Mouse (Mus musculus) neural tube, embryonic 10.5 days (tissue): ENCODE results near the gene Robo4.

Source experiments
- DNase-seq: peaks from one replicate; pipeline ENCODE4 v3.0.0-alpha.2; 2017; ENCODE audit warnings: low spot score; ENCODE audit errors: extremely low spot score

Gene Robo4

DNA sequence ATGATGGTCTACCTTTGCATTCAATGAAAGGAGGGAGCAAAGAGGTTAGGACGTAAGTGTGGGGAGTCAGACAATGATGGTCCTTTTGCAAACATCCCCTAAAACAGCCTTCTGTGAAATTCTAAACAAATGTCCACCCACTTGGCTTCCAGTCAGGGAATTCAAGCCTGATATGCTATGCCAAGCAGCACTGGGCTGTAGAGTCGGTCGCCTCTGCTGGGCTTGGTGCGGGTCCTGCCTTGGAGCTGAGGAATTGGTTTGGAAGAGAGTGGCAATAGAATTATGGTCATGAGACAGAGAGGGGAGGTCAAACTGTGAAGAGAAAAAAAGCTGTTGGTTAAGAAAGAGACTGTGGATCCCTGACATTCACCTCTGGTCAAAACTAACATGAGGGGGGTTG lies 51.6 kb downstream of the Robo4 start:
- no peak for DNase-seq

DNA sequence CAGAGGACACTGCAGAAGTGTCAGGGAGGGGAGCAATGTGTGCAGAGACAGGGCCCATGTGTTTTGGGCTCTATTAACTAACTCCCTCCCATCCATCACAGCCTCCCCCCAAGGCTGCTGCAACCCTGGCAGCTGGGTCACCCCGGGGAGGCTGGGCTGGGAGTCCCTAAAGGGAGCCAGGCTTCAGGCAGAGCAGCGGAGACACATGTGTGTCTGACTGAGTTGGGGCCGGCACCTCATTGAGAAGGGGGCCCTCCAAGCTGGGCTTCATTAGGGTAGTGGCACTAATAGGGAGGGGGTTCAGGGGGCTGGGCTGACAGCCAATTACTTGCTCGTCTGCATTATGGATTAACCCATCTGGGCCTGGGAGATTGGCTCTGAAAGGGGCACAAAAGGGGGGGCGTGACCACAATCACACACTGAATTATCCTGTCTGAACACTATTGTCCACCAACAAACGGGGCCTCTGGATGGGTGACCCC lies 52.4 kb downstream of the Robo4 start:
- DNase-seq = peak; percentile 59

DNA sequence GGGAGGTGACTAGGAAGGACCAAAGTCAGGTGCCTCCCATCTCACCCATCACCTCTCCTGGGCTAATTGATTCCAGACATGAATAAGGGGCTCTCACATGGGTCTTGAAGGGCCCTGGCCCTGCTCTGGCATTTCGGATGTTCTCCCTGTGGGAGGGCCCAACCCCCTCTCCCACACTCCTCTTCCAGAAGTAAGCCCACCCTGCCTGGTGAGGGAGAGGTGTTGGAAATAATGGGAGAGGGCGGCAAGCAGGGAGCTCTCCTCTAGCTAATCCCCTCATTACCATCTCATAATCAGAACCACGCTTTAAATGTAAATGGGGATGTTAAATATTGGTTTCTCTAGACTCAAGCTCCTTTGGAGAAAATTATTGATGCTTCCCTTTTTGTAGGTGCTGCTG lies 53.3 kb downstream of the Robo4 start:
- no peak for DNase-seq

DNA sequence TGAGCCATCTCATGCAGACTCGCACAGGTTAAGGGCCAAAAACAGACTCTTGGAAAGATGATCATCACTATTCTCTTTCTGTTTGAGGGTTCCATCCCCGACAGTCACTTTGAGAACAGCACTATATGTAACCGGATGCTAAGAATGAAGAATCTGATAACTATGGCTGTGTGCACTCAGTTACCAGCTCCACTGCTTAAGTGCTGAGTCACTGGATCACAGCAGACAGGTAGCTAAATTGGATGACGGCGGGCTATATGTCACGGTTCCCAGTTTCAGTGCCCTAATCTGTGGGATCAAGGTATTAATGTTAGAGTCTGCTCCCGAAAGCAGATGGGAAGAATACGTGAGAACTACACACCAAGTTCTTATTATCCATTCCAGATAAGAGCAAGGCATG lies 54.2 kb downstream of the Robo4 start:
- DNase-seq = no peak

DNA sequence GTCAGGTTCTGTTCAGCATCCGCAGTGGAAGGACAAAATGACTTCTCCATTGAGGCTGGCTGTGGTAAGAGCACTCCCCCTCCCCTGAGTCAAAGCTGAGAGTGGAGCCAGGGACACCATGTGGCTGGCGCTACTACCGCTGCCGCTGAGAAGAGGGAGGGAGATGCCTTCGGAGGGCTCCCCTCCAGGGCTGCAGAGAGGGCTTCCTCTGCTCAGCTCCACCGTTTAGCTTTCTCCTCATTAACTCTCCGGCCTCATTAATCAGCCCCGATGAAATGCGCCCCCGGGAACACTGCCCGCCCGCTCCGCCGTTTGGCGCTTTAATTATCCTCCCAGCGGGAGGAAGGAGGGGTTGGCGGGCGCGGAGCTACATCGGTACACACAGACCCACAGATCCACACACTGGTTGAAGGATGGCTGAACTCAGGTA lies 54.8 kb downstream of the Robo4 start:
- DNase-seq = peak; percentile 58

DNA sequence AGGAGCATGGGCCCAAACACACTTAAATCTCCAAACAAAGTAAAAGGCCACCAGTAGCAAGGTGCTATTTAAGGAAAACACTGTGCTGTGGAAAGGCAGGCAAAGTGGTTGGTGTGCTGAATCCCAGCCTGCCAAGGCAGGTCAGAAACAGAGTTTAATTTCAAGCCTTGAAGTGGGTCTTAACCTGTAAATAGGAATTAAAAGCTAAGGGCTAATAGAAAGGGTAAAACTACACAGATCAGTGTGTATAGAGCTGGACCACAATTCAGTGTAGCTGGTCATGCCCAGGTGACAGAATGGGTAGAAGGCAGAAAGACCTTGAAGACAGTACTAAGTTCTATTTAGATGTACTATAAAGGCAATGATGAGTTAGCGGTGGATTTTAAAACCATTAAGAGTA lies 55.5 kb downstream of the Robo4 start:
- no peak for DNase-seq

DNA sequence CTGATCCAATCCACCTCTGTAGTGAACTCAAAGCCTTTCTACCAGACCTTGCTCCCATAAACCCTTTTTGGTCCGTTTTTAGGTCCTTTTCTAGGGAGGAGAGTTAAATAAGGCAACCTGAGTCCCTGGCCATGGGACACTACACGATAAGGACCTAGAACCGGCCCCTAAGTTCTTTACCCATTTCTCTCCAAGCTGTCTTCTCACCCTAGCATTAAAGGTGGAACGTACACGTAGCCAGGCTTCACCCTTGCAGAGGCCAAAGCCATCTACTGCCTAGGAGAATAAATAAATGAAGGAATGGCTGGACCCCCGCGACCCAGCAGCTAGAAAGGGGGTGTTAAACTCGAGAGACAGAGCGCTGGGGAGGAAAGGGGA lies 58.0 kb downstream of the Robo4 start:
- DNase-seq = no peak

DNA sequence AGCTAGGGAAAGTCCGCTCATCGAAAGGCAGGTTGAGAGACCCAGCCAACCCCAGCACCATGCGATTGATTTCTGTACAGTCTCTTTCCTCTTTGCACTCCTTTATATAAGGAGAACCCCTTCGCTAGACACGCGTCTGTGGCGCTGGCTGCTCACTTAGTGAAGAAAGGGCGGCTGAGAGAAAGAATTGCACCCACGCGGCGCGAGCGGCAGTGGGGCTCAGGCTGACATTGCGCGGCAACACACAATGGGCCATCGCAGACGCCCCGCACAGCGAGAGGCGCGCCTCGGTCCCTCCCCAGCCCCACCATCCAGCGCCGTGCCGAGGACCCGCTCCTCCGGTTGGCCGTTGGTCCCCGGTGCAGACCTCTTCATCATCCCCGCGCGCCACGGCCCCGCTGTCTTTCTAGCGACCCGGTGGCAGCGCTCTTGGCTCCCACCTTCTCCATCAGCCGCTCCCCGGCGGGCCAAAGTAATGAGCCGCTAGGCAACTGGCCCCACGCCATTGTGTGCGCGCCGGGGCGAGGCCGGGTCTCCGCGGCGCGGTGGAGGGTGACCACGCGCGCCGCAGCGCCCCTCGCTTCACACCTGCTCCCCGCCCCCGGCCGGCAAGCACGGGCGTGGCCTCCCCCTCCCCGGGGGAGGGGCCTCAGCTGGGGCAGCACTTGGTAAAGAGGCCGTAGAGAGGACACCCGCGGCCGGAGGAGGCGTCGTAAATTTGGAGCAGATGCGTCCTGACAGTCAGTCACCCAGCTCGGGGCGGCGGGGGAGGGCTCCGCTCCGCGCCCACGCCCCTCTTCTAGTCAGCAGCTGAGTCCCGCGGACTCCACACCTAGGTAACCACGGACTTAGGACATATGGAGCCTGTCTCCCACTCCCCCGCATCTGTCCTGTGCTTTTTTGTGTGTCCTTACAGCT lies 58.6 kb downstream of the Robo4 start:
- DNase-seq = peak; percentile 70

DNA sequence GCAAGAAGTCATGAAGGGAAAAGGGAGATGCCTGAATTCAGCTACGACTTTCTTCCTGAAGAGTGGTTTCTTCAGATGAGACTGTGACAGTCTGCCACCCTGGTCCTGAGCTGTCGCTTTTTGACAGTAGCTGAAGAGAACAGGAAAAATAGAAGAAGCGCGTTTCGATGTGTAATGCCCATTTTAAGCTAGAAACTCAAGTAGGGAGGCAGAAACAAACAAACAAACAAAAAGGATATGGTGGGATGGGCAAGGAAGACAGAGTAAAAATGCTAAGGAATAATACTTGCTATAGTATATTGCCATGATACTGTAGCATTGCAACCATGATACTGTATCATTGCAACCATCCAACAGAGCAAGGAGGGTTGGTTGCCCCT lies 59.3 kb downstream of the Robo4 start:
- DNase-seq = no peak

DNA sequence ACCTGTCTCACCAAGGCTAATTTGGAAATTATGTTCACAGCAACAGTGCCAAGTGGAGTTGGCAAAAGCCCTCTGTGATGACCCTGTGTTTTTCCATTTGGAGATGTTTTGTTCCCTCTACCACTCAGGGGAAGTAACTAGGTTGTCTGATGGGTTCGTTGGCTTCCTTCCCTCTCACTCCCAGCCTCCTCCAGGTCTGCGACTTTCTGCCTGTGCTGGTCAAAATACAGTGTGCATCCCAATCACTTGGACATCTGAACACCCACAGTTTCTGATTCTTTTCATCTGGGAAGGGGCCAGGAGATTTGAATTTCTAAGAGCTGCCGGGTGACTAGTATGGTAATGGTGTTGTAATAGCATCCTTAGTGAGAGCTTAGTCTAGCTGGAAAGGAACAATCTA lies 59.9 kb downstream of the Robo4 start:
- DNase-seq = peak; percentile 35

DNA sequence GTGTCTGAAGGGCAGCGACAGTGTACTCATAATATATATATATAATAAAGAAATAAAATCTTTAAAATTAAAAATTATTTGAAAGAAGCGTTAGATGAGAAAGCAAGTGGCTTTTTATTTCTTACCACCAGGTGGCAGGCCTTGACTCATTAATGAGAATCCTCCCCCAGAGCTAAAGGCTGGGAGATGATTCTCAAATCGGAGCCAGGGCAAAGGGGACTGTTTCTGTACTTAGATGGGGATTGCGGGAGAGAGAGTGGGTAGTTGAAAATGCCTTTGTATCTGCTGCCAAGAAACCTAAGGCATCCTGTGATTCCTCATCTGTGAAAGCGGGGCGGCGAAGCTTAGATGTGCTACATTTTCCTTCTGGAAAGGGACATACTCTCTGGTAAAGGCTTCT lies 61.1 kb downstream of the Robo4 start:
- DNase-seq = peak; percentile 34
